Mouse (Mus musculus) heart, adult 11 months (tissue): ENCODE results near the gene Galk2.

Experiments
- DNase-seq: peaks from one replicate; pipeline ENCODE4 v3.0.0; 2022

Galk2 gene

GRCm38 (mm10) chr2:125948195-125948594 is 89.3 kb downstream of the Galk2 start:
- DNase-seq: no peak

DNA sequence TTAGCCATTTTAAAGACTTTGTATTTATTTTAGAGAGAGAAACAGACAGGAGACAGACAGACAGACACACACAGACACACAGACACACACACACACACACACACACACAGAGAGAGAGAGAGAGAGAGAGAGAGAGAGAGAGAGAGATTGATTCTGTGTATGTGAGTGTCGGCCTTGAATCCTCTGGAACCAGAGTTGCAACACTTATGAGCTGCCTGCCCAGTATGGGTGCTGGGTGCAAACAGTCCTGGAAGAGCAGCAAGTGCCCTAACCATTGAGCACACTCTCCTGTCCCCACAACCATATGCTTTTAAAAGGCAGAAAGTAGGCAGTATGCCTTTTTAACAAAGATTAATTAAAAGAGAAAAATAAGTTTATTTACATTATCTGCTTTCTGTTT is 109.9 kb downstream of the Galk2 start:
- DNase-seq: no peak

GRCm38 (mm10) chr2:125973207-125973606 is 114.3 kb downstream of the Galk2 start:
- DNase-seq: no peak

- DNase-seq: peak; percentile 67
Measured at GRCm38 (mm10) chr2:125975206-125975605, 116.3 kb downstream of the Galk2 start.

DNA sequence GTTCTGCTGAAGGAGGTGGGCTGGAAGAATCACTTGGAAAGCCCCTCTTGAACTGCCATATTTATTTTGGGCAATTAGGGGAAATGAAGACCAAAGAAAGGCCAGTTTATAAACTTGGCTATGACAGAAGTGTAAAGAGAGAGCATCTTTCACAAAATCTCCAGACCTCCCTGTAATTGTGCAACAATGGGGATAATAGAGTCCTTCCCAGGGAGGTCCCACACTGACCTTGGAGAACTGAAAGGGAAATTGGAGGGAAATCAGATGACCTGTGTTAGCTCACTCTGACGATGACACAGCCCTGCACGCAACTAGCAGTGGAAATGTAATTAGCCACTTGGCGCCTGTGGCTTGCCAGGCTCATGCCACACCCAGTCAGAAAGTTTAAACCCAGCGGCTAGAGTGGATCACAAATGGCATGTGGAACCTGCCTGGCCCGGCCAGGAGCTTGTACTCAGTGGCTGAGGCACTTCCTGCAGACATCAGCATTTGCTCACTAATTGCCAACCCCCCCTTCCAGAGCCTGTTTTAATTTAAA is 117.0 kb downstream of the Galk2 start:
- DNase-seq: peak; percentile 88

DNA sequence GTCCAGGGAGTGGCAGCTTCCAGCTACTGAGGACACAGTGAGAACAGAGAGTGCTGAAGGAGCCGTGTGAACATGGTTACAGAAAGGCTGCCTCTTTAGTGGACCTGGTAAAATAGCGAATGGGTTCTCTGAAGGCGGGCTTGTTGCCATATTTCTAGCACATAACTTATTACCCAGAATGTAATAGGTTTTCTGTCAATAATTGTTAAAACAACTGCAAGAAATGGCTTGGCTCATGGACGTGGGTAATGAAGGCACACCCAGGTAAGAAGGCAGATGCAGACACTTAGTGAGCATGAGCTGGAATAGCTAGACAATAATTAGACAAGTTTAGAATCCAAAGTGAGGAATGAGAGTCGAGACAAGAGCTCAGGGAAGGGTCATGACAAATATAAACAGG is 143.4 kb downstream of the Galk2 start:
- DNase-seq: no peak

DNA sequence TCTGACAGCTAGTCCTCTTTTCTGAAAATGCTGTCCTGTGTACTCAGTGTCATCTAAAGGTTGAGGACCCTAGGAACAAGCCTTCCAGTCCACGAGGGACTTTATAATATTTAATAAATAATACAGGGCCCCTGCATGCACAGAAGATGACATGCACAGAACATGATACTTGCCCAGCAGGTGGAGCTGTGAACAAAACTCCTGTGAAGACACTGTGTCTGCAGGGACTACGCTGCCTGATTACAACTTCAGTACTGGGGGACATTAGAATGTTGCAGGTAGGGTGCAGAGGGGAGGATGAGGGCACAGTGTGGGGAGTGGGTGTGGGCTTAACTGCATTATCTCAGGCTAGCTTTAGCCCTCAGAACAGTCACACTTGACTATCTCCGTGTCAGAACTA is 147.2 kb downstream of the Galk2 start:
- no peak for DNase-seq

DNA sequence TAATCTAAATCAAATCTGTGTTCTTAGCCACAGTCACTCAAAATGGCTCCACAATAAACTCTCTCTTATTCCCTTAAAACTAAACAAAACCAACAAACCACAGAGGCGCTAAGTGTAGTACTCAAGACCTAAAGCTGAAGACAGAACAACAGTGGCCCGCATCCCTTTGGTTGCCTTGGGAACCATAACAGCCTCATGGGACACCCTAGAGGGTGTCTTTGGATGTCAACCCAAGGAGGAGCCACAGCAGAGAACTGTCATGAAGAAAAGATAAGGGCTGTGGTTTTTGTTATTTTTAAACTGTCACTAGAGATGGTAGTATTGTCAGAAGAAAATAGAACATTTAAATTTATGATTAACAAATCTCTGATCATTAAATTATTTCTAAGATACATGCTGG is 147.8 kb downstream of the Galk2 start:
- DNase-seq: no peak

GRCm38 (mm10) chr2:126014989-126015710 is 156.2 kb downstream of the Galk2 start:
- no peak for DNase-seq

GRCm38 (mm10) chr2:126015763-126016473 is 157.0 kb downstream of the Galk2 start:
- no peak for DNase-seq

GRCm38 (mm10) chr2:126031186-126031900 is 172.4 kb downstream of the Galk2 start:
- DNase-seq: no peak

- no peak for DNase-seq
Measured at GRCm38 (mm10) chr2:126033114-126033972, 174.4 kb downstream of the Galk2 start.
